Mouse (Mus musculus) heart, adult 2 months (tissue): ENCODE data around the gene Trpm2.

ENCODE experiments used
- CTCF ChIP-seq: fragments of 200-600 bp; IDR thresholded peaks from 2 replicates; pipeline ENCODE4 v1.8.1; 2022; ENCODE audit warnings: antibody characterized with exemption, mild to moderate bottlenecking, moderate library complexity
- EP300 ChIP-seq: fragments of 200-500 bp; IDR thresholded peaks from 2 replicates; pipeline ENCODE4 v1.6.1; 2011; ENCODE audit warnings: low read depth, low read length, control low read depth; ENCODE audit not compliant: insufficient read depth
- POLR2A ChIP-seq: fragments of 200-500 bp; IDR thresholded peaks from 2 replicates; pipeline ENCODE4 v1.6.1; 2011; ENCODE audit warnings: mild to moderate bottlenecking, low read depth, low read length, control low read depth; ENCODE audit not compliant: insufficient read depth

DNA sequence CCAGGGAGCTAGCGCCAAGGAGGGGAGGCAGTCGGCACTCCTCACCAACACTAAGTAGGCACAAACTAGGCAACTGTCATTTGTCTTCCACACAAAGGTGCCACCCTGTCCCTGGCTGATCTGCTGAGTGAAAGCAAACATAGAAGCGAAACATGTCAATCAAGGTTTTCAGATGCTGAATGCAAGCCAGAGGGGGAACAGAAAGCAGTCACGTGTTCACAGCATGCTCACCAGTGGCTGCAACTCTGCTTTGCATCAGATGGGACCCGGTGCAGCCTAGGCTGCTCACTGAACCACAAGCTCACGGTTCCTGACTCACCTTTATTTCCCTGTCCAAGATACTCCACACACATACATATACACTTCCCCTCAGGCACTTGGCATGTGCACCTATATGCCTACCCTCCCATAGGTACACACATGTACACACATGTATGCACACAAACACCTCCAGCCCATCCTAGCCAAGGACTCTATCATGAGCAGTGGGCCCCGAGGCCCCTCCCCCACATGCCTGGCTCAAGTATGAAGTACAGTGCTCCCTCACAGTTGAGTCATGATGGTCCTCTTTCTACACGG is 79.3 kb downstream of the Trpm2 start:
- no peak for TF ChIP-seq POLR2A
- TF ChIP-seq CTCF = no peak
- TF ChIP-seq EP300 = no peak
